Mouse (Mus musculus) stomach, embryonic 15.5 days (tissue): ENCODE results near the gene Gm5475. TPM values are rescaled to one million over a fixed set of nuclear protein-coding genes. Genes with fewer than 3 reads are reported as not detected.

Experiments used
- ATAC-seq: fragments of 200-750 bp; cut with Nextera tagmentation; 2 replicates; pipeline ENCODE4 v1.8.0; 2017; ENCODE audit warnings: low read depth, moderate number of reproducible peaks, moderate TSS enrichment; ENCODE audit not compliant: insufficient read depth, low FRiP score
- H3K27ac ChIP-seq: fragments of 300-500 bp; sonication (generic); 2 replicates; pipeline ENCODE4 v1.5.1; 2015; ENCODE audit warnings: mild to moderate bottlenecking, inconsistent platforms
- H3K27me3 ChIP-seq: fragments of 300-500 bp; sonication (generic); replicated peaks from 2 replicates; pipeline ENCODE4 v1.6.1; 2015; ENCODE audit warnings: inconsistent platforms
- H3K36me3 ChIP-seq: fragments of 300-500 bp; sonication (generic); 2 replicates; pipeline ENCODE4 v1.6.1; 2015; ENCODE audit warnings: inconsistent platforms
- H3K4me1 ChIP-seq: fragments of 300-500 bp; sonication (generic); 2 replicates; pipeline ENCODE4 v1.6.1; 2015; ENCODE audit warnings: inconsistent platforms
- H3K4me2 ChIP-seq: fragments of 300-500 bp; sonication (generic); 2 replicates; pipeline ENCODE4 v1.6.1; 2015; ENCODE audit warnings: mild to moderate bottlenecking, inconsistent platforms
- H3K4me3 ChIP-seq: fragments of 300-500 bp; sonication (generic); replicated peaks from 2 replicates; pipeline ENCODE4 v1.5.1; 2015; ENCODE audit warnings: inconsistent platforms
- H3K9ac ChIP-seq: fragments of 300-500 bp; sonication (generic); 2 replicates; pipeline ENCODE4 v1.6.1; 2015; ENCODE audit warnings: inconsistent platforms
- H3K9me3 ChIP-seq: fragments of 300-500 bp; sonication (generic); 2 replicates; pipeline ENCODE4 v1.6.1; 2016; ENCODE audit warnings: inconsistent platforms
- WGBS: fragments of 180-500 bp; shearing (Covaris S2); methylation state at CpG from one replicate; pipeline ENCODE4 v1.1.7; 2015; 5-methylcytosine and 5-hydroxymethylcytosine counted together
- polyA plus RNA-seq: library from polyadenylated mRNA; unstranded; fragments of >200 nt; fragmentation: Nextera tagmentation; extraction: Ambion mirVana; gene quantifications from 2 replicates; pipeline ENCODE4 v1.2.1, GENCODE M21; 2015

Gm5475 gene
- polyA plus RNA-seq, 1 experiment from 2014 or later, result 0.05 TPM

DNA sequence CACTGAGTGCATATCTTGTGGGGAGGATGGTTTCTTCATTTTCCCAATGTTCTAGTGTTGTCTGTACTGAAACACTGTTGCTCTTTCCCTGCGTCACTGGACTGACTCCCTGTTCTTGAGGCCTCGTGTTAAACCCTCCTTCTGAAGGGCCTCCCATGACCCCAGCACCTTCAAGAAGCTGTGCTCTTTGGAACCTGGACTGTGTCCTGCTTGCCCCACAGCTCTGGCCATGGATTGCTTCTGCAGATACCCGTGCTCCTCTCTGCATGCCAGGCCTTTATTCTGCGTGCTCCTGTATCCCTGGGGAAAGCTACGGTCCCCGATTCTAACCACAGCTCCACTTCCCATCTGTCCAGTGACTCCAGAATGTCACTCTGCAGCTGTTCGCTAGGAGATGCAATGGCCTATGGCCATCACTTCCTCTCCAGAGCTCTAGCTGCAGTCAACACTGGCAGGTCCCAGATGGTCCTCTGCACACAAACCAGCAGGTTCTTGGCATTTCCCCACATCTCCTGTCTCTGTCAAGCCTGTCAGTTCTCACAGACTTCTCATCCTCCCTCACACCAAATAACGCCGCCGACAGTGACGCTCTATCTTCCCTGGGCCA is 8.1 kb downstream of the Gm5475 start:
- WGBS, result 69% methylated on average over 11 of the region's 11 CpGs
- no peak overlapping the region for H3K9ac ChIP-seq
- H3K9me3 ChIP-seq, result no peaks in the 10 kb centered on the region
- H3K4me3 ChIP-seq, result no peak overlapping the region
- no peaks in the 10 kb centered on the region for H3K36me3 ChIP-seq
- H3K27ac ChIP-seq, result no peak overlapping the region
- ATAC-seq, result no peak
- no peak overlapping the region for H3K4me2 ChIP-seq
- no peaks in the 10 kb centered on the region for H3K27me3 ChIP-seq
- no peaks in the 10 kb centered on the region for H3K4me1 ChIP-seq

DNA sequence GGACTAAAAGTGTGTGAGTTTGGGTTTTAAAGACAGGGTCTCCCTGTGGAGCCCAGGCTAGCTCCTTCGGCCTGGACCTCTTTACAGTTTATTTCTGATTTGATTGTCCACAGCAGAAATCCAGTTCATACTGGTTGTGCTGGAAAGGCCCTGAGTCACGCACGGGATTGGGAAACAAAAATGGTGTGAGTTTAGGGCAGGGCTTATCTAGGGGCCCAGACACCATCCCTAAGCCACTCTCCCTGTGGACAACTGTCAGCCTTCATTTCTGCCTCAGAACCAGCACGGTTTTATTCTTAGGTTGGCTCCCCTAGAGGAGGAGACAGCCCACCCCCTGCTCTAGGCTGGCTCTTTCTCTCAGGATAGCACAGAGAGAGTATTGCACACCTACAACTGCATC is 11.3 kb downstream of the Gm5475 start:
- ATAC-seq, result no peak
- Histone ChIP-seq H3K36me3 (no peaks in the 10 kb centered on the region), H3K4me2 (no peak overlapping the region), H3K4me1 (no peaks in the 10 kb centered on the region), H3K4me3 (no peak overlapping the region), H3K27ac (no peak overlapping the region), H3K9me3 (no peaks in the 10 kb centered on the region), H3K9ac (no peak overlapping the region), H3K27me3 (no peaks in the 10 kb centered on the region)
- WGBS, result 65% methylated on average over 4 of the region's 4 CpGs

DNA sequence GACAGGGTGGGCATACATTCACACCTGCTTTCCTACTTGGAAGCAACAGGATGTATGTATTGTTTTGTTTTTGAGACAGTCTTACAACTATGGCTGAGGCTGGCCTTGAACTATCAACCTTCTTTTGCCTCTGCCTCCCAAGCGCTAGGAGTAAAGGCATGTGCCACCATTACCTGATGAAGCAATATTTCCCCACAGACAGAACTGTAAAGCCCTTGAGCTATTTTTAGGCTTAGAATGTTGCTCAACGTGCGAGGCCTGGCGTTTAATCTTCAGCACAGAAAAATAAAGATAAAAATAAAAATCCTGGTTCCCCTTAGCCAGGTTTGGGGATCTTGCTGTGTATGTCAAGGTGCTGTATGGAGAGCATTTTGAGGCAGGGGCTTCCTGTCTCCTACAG is 14.2 kb downstream of the Gm5475 start:
- ATAC-seq, result no peak
- no peaks in the 10 kb centered on the region for H3K27me3 ChIP-seq
- 69% methylated on average over 4 of the region's 4 CpGs for WGBS
- H3K9me3 ChIP-seq, result no peaks in the 10 kb centered on the region
- no peak overlapping the region for H3K4me2 ChIP-seq
- no peaks in the 10 kb centered on the region for H3K36me3 ChIP-seq
- H3K27ac ChIP-seq, result no peak overlapping the region
- H3K4me1 ChIP-seq, result no peaks in the 10 kb centered on the region
- H3K9ac ChIP-seq, result no peak overlapping the region
- no peak overlapping the region for H3K4me3 ChIP-seq

DNA sequence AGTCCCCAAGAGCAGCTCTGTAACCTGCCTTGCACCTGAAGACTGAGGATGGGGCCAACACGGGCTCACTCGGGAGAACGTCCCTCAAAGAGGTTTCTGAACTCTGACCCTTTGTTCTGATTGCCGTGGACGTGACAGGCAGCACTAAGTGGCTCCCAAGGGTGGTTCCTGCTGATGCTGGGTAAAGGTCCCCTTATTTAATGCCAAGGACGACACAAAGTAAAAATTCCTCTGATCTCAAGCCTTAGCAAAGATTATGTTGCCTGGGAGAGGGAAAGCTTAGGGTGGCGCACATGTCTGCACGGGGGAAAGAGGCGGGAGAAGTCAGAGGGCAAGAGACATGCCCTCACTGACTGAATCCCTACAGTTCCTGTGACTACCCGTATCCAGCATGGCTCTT is 14.6 kb downstream of the Gm5475 start:
- H3K4me2 ChIP-seq, result no peak overlapping the region
- no peaks in the 10 kb centered on the region for H3K9me3 ChIP-seq
- ATAC-seq, result peak; percentile 44; the same call in 1 of the 2 replicates
- no peaks in the 10 kb centered on the region for H3K36me3 ChIP-seq
- H3K4me3 ChIP-seq, result no peak overlapping the region
- no peaks in the 10 kb centered on the region for H3K4me1 ChIP-seq
- no peak overlapping the region for H3K9ac ChIP-seq
- H3K27ac ChIP-seq, result no peak overlapping the region
- H3K27me3 ChIP-seq, result no peaks in the 10 kb centered on the region
- WGBS, result 52% methylated on average over 10 of the region's 10 CpGs

DNA sequence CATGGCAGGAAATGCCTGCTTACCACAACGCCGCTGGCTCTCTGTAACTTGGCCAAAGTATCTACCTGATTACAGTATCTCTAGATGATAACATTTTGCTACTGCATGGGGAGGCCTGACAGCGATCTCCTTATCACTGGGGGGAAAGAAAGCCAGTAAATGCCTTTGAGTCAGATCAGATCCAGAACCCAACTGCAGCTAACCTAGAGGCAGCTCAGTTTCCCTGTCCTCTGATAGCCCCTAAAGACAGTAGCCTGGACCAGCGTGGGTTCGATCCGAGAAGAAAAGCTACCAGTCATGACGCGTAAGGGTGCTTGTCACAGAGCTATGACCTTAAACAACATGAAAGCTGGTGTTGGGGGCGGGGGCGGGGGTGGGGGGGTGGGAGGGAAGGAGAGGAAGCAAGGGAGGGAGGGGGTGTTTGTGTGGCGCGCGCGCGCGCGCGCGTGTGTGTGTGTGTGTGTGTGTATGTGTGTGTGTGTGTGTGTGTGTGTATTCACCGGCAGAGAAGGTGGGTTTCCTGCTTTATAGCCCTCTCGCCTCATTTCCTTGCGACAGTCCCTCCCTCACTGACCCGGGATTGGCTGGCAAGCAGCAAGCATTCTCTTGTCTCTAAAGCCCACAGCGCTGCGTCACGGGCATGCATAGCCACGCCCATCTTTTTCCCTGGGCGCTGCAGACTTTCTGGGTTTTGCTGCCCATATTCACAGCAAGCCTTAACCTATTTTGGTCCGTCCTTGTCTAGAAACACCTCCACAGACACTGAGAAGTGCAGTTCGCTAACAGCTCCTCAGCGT is 21.4 kb downstream of the Gm5475 start:
- H3K36me3 ChIP-seq, result no peaks in the 10 kb centered on the region

DNA sequence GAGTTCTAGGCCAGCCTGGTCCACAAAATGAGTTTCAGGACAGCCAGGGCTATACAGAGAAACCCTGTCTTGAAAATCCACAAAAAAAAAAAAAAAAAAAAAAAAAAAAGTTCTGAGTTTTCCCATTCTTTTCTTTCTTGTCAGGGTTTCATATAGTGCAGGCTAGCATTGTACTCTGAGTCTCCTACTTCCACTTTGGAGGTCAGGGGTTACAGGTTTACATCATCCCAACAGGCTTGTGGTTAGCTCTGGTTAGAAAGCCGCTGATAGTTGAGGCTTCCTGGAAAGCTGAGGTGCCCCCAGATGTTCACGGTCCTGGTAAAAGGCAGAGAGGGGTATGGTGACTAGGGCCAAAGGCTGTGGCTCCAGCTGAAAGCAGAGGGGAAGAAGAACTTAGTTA is 24.9 kb downstream of the Gm5475 start:
- Histone ChIP-seq H3K4me2 (no peak overlapping the region), H3K9ac (no peak overlapping the region), H3K27ac (no peak overlapping the region), H3K27me3 (no peaks in the 10 kb centered on the region), H3K4me1 (peaks cover 8% of the 10 kb centered on the region; the same call in 1 of the 2 replicates), H3K4me3 (no peak overlapping the region), H3K36me3 (no peaks in the 10 kb centered on the region), H3K9me3 (no peaks in the 10 kb centered on the region)
- no peak for ATAC-seq
- 50% methylated on average over 2 of the region's 2 CpGs for WGBS

More for the DNA sequence above, 21.4 kb downstream of the Gm5475 start:
- peak; percentile 97 for ATAC-seq
- H3K4me1 ChIP-seq, result peaks cover 8% of the 10 kb centered on the region; the same call in 1 of the 2 replicates
- peak overlapping the region; percentile 43 for H3K4me3 ChIP-seq
- 2% methylated on average over 27 of the region's 31 CpGs for WGBS
- peak overlapping the region; percentile 75 for H3K4me2 ChIP-seq
- peak overlapping the region; percentile 89 for H3K27ac ChIP-seq
- no peaks in the 10 kb centered on the region for H3K9me3 ChIP-seq
- no peaks in the 10 kb centered on the region for H3K27me3 ChIP-seq
- H3K9ac ChIP-seq, result peak overlapping the region; percentile 44; the same call in 1 of the 2 replicates

DNA sequence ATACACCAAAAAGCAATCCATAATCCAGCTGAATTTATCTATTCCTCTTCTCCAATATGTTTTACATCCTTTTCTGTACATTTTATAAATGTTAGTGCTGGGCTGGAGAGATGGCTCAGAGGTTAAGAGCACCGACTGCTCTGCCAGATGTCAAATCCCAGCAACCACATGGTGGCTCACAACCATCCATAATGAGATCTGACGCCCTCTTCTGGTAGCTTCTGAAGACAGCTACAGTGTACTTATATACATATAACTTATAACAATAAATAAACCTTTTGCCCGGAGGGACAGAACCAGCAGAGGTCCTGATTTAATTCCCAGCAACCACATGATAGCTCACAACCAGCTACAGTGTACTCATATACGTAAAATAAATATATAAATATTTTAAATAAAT is 26.6 kb downstream of the Gm5475 start:
- Histone ChIP-seq H3K4me3 (no peak overlapping the region), H3K4me1 (0 out of 2 replicates have a peak, but pooled peaks cover 4% of the 10 kb centered on the region), H3K9me3 (no peaks in the 10 kb centered on the region), H3K4me2 (no peak overlapping the region), H3K36me3 (no peaks in the 10 kb centered on the region), H3K27me3 (no peaks in the 10 kb centered on the region), H3K9ac (no peak overlapping the region), H3K27ac (no peak overlapping the region)
- WGBS, result 65% methylated on average over 4 of the region's 4 CpGs
- no peak for ATAC-seq

DNA sequence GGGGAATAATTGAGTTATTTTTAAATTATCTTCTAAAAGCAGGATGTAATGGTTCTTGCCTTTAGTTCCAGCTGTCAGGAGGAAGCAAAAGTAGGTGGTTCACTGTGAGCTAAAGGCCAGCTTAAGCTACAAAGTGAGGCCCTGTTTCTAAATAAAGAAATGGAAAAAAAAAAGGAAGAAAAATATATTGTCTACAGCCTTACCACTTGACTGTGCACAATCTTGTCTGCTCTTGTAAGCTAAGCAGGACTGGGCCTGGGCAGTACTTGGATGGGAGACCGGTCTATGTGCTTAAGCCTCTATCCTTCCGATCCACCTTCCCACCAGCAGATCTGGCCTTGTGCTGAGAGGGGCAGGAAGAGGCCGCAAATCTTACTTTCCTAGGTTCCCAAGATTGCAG is 27.5 kb downstream of the Gm5475 start:
- Histone ChIP-seq H3K4me1 (no peaks in the 10 kb centered on the region), H3K36me3 (no peaks in the 10 kb centered on the region), H3K27me3 (no peaks in the 10 kb centered on the region), H3K27ac (no peak overlapping the region), H3K9me3 (no peaks in the 10 kb centered on the region), H3K4me3 (no peak overlapping the region), H3K9ac (no peak overlapping the region), H3K4me2 (no peak overlapping the region)
- ATAC-seq, result no peak
- WGBS, result 82% methylated on average over 3 of the region's 3 CpGs

DNA sequence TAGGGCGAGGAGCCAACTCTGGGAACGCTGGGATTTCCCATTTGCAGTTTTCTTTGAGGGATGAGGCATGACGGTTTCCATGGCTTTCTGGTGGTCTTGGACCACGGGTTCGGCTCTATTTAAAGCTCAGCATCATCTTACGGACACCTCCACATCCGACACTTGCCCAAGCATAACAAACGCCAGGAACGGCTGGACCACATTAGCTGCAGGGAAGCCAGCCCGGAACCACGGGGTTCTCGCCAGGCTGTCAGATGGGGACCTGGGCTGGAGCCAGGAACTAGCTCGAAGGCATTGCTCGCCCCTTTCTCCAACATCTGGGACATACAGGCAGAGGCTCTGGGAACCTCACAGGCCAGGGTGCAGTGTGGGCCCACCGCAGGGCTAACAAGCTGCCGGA is 29.3 kb downstream of the Gm5475 start:
- no peaks in the 10 kb centered on the region for H3K36me3 ChIP-seq
- H3K27ac ChIP-seq, result 0 out of 2 replicates have a peak overlapping the region, but pooled peaks have one; percentile 24
- H3K9me3 ChIP-seq, result no peaks in the 10 kb centered on the region
- no peaks in the 10 kb centered on the region for H3K27me3 ChIP-seq
- H3K4me3 ChIP-seq, result no peak overlapping the region
- 56% methylated on average over 16 of the region's 16 CpGs for WGBS
- H3K4me2 ChIP-seq, result no peak overlapping the region
- no peak overlapping the region for H3K9ac ChIP-seq
- H3K4me1 ChIP-seq, result no peaks in the 10 kb centered on the region
- no peak for ATAC-seq

DNA sequence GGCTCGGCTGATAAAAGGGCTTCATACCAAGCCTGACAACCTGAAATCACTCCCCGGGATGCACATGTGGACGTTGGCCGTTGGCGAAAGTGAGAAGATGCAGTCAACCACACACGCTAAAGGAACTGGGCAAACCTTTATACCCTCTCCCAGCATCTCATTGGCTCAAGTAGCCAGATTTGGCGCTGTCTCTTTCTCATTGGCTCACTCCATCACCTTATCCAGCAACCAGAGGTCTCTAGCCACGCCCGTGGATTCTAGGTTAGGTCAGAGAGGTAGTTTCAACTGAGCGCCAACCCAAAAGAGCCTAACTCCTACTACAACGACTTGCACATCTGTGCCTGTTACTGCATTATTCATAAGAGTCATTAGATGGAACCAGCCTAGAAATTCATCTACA is 30.5 kb downstream of the Gm5475 start:
- Histone ChIP-seq H3K27me3 (no peaks in the 10 kb centered on the region), H3K4me1 (no peaks in the 10 kb centered on the region), H3K9ac (no peak overlapping the region), H3K4me3 (no peak overlapping the region), H3K36me3 (no peaks in the 10 kb centered on the region), H3K27ac (no peak overlapping the region), H3K9me3 (no peaks in the 10 kb centered on the region), H3K4me2 (no peak overlapping the region)
- ATAC-seq, result no peak
- WGBS, result 72% methylated on average over 11 of the region's 11 CpGs

DNA sequence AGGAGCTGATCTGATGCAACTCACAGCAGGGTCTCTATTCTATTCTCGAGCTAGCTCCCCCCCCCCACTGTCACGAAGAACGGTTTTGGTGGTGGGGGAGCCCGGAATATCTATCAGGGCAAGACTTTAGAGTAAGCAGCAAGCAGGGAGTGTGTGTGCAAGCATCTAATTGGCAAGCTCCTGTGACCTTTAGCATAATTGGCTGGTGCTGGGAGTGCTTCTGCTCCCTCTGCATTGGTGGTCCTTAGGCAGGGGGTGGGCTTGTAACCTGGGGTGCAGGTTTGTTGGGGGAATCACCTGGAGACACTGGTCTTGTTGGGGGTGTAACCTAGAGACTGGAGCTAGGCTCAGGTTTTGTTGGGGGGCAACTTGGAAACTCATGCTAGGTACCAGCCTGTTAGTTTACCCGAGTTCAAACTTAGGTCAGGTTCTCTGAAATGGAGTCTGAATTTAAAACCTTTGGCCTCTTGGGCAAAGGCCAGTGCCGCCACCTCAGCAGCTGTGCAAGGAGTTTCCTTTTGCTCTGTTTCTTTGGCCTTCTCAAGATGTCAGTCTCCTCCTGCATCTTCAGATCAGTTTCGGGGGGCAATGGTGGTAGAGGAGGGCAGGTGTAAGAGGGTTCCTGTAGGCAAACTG is 34.5 kb downstream of the Gm5475 start:
- ATAC-seq, result no peak
- Histone ChIP-seq H3K27ac (no peak overlapping the region), H3K4me2 (no peak overlapping the region), H3K27me3 (0 out of 2 replicates have a peak, but pooled peaks cover 5% of the 10 kb centered on the region), H3K4me1 (peaks cover 7% of the 10 kb centered on the region; the same call in 1 of the 2 replicates), H3K9me3 (no peaks in the 10 kb centered on the region), H3K4me3 (no peak overlapping the region), H3K36me3 (no peaks in the 10 kb centered on the region), H3K9ac (no peak overlapping the region)
- WGBS, result 73% methylated on average over 7 of the region's 7 CpGs

DNA sequence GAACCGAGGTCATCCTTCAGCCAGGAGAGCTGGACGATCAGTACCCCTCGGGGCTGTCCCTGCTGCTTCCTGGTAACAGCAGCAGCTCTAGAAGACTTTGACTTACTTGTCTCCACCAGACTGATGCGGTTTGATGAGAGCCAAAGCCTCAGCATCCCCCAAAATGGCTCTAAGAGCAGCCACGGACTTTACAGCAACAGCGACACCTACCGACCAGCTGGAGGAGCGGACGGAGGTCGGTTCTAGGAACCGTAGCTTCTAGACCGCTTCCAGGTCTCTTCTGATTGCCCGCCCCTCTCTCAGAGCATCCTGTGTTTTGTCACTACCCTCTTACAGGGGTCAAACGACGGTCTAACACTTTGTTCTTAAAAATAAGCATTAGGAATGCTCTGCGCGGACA is 35.4 kb downstream of the Gm5475 start:
- Histone ChIP-seq H3K4me1 (peaks cover 7% of the 10 kb centered on the region; the same call in 1 of the 2 replicates), H3K9me3 (no peaks in the 10 kb centered on the region), H3K36me3 (no peaks in the 10 kb centered on the region), H3K9ac (no peak overlapping the region), H3K27ac (no peak overlapping the region), H3K4me3 (no peak overlapping the region), H3K27me3 (0 out of 2 replicates have a peak, but pooled peaks cover 5% of the 10 kb centered on the region), H3K4me2 (peak overlapping the region; percentile 9; the same call in 1 of the 2 replicates)
- 6% methylated on average over 17 of the region's 17 CpGs for WGBS
- ATAC-seq, result peak; percentile 36; the same call in 1 of the 2 replicates
